Mouse (Mus musculus) heart, embryonic 11.5 days (tissue): Measurements from ENCODE around the gene Tnfrsf9. TPM values are rescaled to one million over a fixed set of nuclear protein-coding genes. Genes with fewer than 3 reads are reported as not detected.
A peak's percentile ranks its signal among the peaks of the same experiment; 100 is the strongest.
"Not testable (repeated sequence)": the region's sequence is repeated elsewhere in the genome, so short reads cannot be mapped to it uniquely, and the experiment has no call there.

Experiments
- ATAC-seq: fragments of 200-750 bp; cut with Nextera tagmentation; replicated peaks from 2 replicates; pipeline ENCODE4 v1.8.0; 2017; ENCODE audit warnings: moderate library complexity; ENCODE audit not compliant: insufficient number of reproducible peaks, low FRiP score, low TSS enrichment
- H3K27ac ChIP-seq: fragments of 300-500 bp; sonication (generic); 2 replicates; pipeline ENCODE4 v1.5.1; 2014; ENCODE audit warnings: mild to moderate bottlenecking, low read depth, low read length
- H3K27me3 ChIP-seq: fragments of 300-500 bp; sonication (generic); 2 replicates; pipeline ENCODE4 v1.6.1; 2014; ENCODE audit warnings: mild to moderate bottlenecking, low read length, mixed read lengths; ENCODE audit not compliant: control insufficient read depth, insufficient read depth
- H3K36me3 ChIP-seq: fragments of 300-500 bp; sonication (generic); 2 replicates; pipeline ENCODE4 v1.6.1; 2014; ENCODE audit warnings: mild to moderate bottlenecking, low read length, moderate library complexity, mixed read lengths; ENCODE audit not compliant: control insufficient read depth, insufficient read depth
- H3K4me1 ChIP-seq: fragments of 300-500 bp; sonication (generic); 2 replicates; pipeline ENCODE4 v1.6.1; 2014; ENCODE audit warnings: low read length; ENCODE audit not compliant: control insufficient read depth, insufficient read depth
- H3K4me2 ChIP-seq: fragments of 300-500 bp; sonication (generic); 2 replicates; pipeline ENCODE4 v1.6.1; 2014; ENCODE audit warnings: mild to moderate bottlenecking, moderate library complexity
- H3K4me3 ChIP-seq: fragments of 300-500 bp; sonication (generic); 2 replicates; pipeline ENCODE4 v1.5.1; 2014; ENCODE audit warnings: low read depth, low read length
- H3K9ac ChIP-seq: fragments of 300-500 bp; sonication (generic); 2 replicates; pipeline ENCODE4 v1.6.1; 2014; ENCODE audit warnings: mild to moderate bottlenecking, low read depth, low read length, moderate library complexity
- H3K9me3 ChIP-seq: fragments of 300-500 bp; sonication (generic); replicated peaks from 2 replicates; pipeline ENCODE4 v1.6.1; 2016; ENCODE audit warnings: low read length; ENCODE audit not compliant: control insufficient read depth
- WGBS: fragments of 180-500 bp; shearing (Covaris S2); extraction: QIAGEN DNeasy Blood & Tissue Kit; methylation state at CpG from one replicate; pipeline ENCODE4 v1.1.7; 2014; ENCODE audit not compliant: insufficient replicate concordance; 5-methylcytosine and 5-hydroxymethylcytosine counted together
- polyA plus RNA-seq: library from polyadenylated mRNA; unstranded; fragments of >200 nt; fragmentation: Nextera tagmentation; extraction: Ambion mirVana; gene quantifications from 2 replicates; pipeline ENCODE4 v1.2.1, GENCODE M21; 2014

Tnfrsf9 gene
- polyA plus RNA-seq, 1 experiment from 2014 or later = 0.29 TPM

GRCm38 (mm10) chr4:150871392-150872138, 42.8 kb upstream of the Tnfrsf9 start:
- peak overlapping the region; percentile 70 for H3K27ac ChIP-seq
- ATAC-seq = no peak; the same call in 1 of the 2 replicates
- H3K4me2 ChIP-seq = no peak overlapping the region
- no peaks in the 10 kb centered on the region for H3K27me3 ChIP-seq
- H3K4me1 ChIP-seq = peaks cover 29% of the 10 kb centered on the region
- WGBS = 26% methylated on average over 10 of the region's 10 CpGs
- peak overlapping the region; percentile 39; the same call in 1 of the 2 replicates for H3K9ac ChIP-seq
- H3K9me3 ChIP-seq = no peaks in the 10 kb centered on the region
- H3K36me3 ChIP-seq = peaks cover 7% of the 10 kb centered on the region
- H3K4me3 ChIP-seq = no peak overlapping the region

GRCm38 (mm10) chr4:150872139-150872651, 42.2 kb upstream of the Tnfrsf9 start:
- Histone ChIP-seq H3K4me3 (no peak overlapping the region), H3K27ac (peak overlapping the region; percentile 70), H3K27me3 (no peaks in the 10 kb centered on the region), H3K36me3 (peaks cover 1% of the 10 kb centered on the region), H3K9me3 (no peaks in the 10 kb centered on the region), H3K4me1 (peaks cover 29% of the 10 kb centered on the region), H3K4me2 (no peak overlapping the region), H3K9ac (no peak overlapping the region; the same call in 1 of the 2 replicates)
- ATAC-seq = no peak; the same call in 1 of the 2 replicates
- 42% methylated on average over 9 of the region's 9 CpGs for WGBS

- no peak for ATAC-seq
- H3K27me3 ChIP-seq = no peaks in the 10 kb centered on the region
- H3K27ac ChIP-seq = peak overlapping the region; percentile 70; the same call in 1 of the 2 replicates
- H3K4me3 ChIP-seq = no peak overlapping the region
- no peaks in the 10 kb centered on the region for H3K36me3 ChIP-seq
- no peaks in the 10 kb centered on the region for H3K9me3 ChIP-seq
- H3K4me1 ChIP-seq = peaks cover 29% of the 10 kb centered on the region
- WGBS = 60% methylated on average over 8 of the region's 8 CpGs
- H3K9ac ChIP-seq = no peak overlapping the region
- no peak overlapping the region for H3K4me2 ChIP-seq
These were observed 41.7 kb upstream of the Tnfrsf9 start for GRCm38 (mm10) chr4:150872681-150873080.

GRCm38 (mm10) chr4:150874416-150874815, 39.9 kb upstream of the Tnfrsf9 start:
- not testable (repeated sequence) for H3K9ac ChIP-seq, ATAC-seq, H3K4me3 ChIP-seq, H3K36me3 ChIP-seq, H3K9me3 ChIP-seq, H3K27me3 ChIP-seq, H3K4me2 ChIP-seq, H3K27ac ChIP-seq
- 77% methylated on average over 4 of the region's 4 CpGs for WGBS
- H3K4me1 ChIP-seq = peaks cover 27% of the 10 kb centered on the region

- no peak overlapping the region for H3K4me2 ChIP-seq
- 78% methylated on average over 10 of the region's 10 CpGs for WGBS
- no peak overlapping the region for H3K4me3 ChIP-seq
- H3K27me3 ChIP-seq = no peaks in the 10 kb centered on the region
- no peak overlapping the region for H3K9ac ChIP-seq
- ATAC-seq = no peak
- H3K4me1 ChIP-seq = peaks cover 17% of the 10 kb centered on the region
- no peaks in the 10 kb centered on the region for H3K36me3 ChIP-seq
- no peak overlapping the region for H3K27ac ChIP-seq
- peaks cover 19% of the 10 kb centered on the region for H3K9me3 ChIP-seq
These were observed 39.0 kb upstream of the Tnfrsf9 start for GRCm38 (mm10) chr4:150875393-150875792.

- WGBS = 88% methylated on average over 22 of the region's 22 CpGs
These were observed 34.7 kb upstream of the Tnfrsf9 start for GRCm38 (mm10) chr4:150879631-150880030.

GRCm38 (mm10) chr4:150880364-150880763, 34.0 kb upstream of the Tnfrsf9 start:
- 80% methylated on average over 5 of the region's 5 CpGs for WGBS
- Histone ChIP-seq H3K27ac (no peak overlapping the region), H3K36me3 (no peaks in the 10 kb centered on the region), H3K4me2 (no peak overlapping the region), H3K9ac (no peak overlapping the region), H3K27me3 (no peaks in the 10 kb centered on the region), H3K4me1 (no peaks in the 10 kb centered on the region), H3K9me3 (peaks cover 19% of the 10 kb centered on the region), H3K4me3 (no peak overlapping the region)
- ATAC-seq = no peak

More at GRCm38 (mm10) chr4:150879631-150880030, 34.7 kb upstream of the Tnfrsf9 start:
- H3K9ac ChIP-seq = no peak overlapping the region
- no peak overlapping the region for H3K27ac ChIP-seq
- H3K4me1 ChIP-seq = no peaks in the 10 kb centered on the region
- H3K27me3 ChIP-seq = no peaks in the 10 kb centered on the region
- ATAC-seq = no peak
- H3K36me3 ChIP-seq = no peaks in the 10 kb centered on the region
- no peak overlapping the region for H3K4me2 ChIP-seq
- H3K9me3 ChIP-seq = peaks cover 19% of the 10 kb centered on the region
- no peak overlapping the region for H3K4me3 ChIP-seq

GRCm38 (mm10) chr4:150882632-150883031, 31.7 kb upstream of the Tnfrsf9 start:
- Histone ChIP-seq H3K27ac (no peak overlapping the region), H3K36me3 (no peaks in the 10 kb centered on the region), H3K9me3 (peaks cover 19% of the 10 kb centered on the region), H3K9ac (no peak overlapping the region), H3K4me2 (no peak overlapping the region), H3K4me3 (no peak overlapping the region), H3K27me3 (no peaks in the 10 kb centered on the region), H3K4me1 (no peaks in the 10 kb centered on the region)
- no peak for ATAC-seq
- 74% methylated on average over 5 of the region's 5 CpGs for WGBS
